Mouse (Mus musculus): ENCODE measurements around the gene Notch3.
"Not testable (repeated sequence)": the region's sequence is repeated elsewhere in the genome, so short reads cannot be mapped to it uniquely, and the experiment has no call there.

Notch3 gene

DNA sequence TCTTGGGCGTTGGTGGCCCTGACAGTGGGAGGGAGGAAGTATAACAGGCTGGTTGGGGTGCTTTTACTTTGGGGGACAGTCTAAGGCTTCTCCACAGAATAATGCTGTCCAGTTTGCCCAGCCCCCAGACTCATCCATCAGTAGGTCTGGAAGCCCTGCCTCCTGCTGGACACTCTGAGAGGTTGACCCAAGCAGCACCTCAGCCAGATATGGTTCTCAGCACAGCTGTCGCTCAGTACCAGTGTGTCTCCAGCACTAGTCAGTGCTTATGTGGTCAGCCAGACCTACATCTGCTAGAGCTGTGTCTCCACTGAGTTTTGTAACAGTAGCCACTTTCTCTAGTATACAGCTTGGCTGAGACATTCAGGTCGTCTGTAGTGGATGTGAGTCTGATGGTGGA, 48.2 kb downstream of the Notch3 start:
- DNase-seq (ENCODE audit: low spot score in 2 of 2) = no peak

DNA sequence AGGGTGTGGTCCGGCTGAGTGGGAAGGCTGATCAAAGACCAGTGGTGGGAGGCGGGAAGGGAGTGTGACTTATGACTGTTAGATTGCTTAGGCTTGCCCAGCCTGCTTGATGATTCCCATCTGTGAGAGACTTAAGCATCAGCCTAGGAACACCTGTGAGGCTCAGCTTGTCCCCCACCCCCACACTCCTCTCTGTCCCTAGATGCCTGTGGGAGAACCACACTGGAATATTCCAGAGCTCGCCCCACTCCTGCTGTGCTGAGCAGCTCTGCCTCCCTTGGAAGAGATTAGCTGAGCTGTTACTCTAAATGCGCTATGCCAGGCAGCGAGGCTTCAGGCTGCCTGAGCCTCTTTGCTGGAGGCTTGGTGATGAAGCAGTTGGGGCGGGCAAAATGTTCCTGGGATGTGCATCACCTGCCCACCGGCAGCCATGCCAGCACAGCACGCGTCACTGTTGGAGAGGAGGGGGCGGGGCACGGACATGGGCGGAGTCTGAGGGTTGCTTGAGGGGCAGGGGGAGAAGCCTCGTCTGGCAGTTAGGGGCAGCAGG, 48.7 kb downstream of the Notch3 start:
- peak in 1 of 2 experiments; percentile 58 for DNase-seq (ENCODE audit: low spot score in 2 of 2)

DNA sequence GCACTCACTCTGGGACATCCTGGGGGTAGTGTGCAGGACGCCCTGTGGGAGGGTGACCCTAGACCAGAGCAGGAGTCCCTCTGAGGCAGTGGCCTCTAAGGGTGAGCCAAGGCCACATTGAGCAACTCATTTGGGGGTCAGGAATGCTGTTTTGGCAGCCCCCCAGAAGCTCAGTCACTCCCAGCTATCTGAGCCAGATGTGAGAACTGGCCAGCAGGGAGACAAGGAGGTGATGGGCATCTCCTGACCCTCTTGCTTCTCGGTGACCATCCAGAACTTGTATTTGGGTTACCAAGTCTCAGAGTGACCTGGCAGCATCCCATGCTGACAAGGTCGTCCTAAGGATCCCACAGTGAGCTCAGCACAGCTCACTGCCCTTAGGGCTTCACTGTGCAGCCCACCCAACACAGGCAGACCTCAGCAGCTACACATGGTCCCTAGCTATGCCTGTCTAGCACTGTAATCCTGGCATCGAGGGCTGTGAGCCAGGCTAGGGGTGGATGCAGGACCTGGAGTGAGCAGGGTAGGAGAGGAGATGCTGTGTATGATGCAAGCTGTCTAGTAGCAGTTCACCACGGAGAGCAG, 49.3 kb downstream of the Notch3 start:
- DNase-seq (ENCODE audit: low spot score in 2 of 2) = no peak

DNA sequence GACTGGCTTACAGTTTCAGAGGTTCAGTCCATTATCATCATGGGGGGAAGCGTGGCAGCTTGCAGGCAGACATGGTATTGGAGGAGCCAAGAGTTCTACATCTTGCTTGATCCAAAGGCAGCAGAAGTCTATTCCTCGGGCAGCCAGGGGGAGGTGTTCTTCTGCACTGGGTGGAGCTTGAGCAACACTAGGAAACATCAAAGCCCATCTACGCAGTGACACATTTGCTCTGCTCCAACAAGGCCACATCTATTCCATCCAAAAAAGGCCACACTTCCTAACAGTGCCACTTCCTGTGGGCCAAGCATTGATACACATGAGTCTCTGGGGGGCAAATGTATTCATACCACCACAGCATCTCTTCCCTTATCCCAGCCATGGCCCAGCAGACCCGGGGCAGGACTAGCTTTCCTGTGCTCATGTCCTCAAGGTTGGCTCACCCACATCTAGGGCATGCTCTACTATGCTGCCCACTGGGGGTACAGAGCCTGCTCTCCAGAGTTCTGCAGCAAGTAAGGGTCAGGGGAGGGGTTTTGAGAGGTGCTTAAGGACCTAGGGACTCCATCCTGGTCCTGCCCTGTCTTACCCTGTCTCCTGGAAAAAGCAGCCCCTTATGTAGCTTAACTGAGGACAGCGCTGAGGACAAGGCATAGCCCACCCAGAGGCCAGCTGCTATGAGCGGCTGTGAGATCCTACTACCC, 49.9 kb downstream of the Notch3 start:
- no peak for DNase-seq (ENCODE audit: low spot score in 2 of 2)

DNA sequence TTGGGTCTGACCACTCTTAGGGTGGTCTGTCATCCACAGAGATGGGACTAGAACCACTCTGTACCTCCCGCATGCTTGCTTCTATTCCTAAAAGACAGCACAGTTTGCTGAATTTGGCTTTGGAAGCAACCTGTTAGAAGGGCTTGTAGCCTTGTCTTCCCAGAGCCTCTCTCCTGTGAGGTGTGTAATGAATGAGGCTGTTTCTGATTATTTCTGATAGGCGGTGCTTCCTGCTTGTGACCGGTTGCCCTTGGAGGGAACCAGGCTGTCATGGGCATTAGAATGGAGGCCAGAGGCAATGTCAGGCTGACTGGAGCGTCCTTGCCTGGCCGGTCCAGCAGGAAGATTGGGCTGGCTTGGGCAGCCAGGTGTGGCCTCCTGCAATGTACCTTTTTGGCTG, 52.2 kb downstream of the Notch3 start:
- not testable (repeated sequence) for DNase-seq (ENCODE audit: low spot score in 2 of 2)

DNA sequence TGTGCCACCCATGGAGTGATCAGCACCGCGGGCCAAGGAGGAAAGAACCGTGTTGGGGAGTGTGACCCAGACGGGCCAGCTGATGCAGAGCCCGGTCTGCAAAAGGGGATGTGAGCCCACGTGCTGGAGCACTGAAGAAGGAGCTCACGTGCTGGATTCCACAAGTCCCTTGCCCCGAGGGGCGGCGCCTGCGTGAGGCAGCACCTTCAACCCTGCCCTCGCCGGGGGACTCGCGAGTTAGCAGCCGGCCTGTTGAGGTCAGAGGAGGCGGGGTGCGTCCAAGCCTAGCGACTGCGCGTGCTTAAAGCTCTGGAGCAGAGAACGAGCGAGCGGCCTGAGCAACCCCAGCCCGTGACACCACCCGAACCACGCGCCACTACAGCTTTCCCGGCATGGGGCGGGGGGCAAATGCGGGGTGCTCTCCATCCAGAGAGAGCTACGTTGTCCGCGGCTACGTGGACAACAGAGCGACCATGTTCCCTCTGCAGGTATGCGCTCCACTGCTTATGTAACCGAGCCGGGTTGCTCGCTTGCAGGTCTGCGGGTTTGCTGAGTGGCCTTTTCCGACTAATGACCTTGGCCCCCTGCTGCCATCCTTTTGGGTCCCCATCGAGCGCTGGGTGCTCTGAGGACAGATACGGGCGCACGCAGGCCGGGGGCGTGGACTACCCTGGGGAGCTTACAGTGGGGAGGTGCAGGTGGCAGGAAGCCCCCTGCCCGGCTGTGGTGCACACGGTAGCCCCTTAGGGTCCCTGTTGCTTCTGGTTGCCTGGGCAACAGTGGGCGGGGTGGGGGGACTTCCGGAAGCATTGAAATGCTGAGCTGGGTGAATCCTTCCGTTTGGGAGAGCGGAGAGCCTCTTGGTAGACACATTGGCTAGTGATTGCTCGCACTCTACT, 52.9 kb downstream of the Notch3 start:
- DNase-seq (ENCODE audit: low spot score in 2 of 2) = peak in 1 of 2 experiments; percentile 59

DNA sequence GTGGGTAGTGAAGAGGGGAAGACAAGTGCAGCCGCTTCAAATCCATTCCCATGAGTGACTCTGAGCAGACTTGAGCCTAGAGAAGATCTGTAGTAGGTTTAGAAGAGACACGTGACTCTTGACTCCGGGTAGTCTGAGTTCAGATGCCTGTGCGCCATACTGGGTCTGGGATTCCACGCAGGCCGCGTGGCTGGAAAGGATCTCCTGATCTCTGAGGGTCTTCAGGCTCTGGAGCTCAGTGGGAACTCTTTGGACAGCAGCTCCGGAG, 53.5 kb downstream of the Notch3 start:
- no peak for DNase-seq (ENCODE audit: low spot score in 2 of 2)

DNA sequence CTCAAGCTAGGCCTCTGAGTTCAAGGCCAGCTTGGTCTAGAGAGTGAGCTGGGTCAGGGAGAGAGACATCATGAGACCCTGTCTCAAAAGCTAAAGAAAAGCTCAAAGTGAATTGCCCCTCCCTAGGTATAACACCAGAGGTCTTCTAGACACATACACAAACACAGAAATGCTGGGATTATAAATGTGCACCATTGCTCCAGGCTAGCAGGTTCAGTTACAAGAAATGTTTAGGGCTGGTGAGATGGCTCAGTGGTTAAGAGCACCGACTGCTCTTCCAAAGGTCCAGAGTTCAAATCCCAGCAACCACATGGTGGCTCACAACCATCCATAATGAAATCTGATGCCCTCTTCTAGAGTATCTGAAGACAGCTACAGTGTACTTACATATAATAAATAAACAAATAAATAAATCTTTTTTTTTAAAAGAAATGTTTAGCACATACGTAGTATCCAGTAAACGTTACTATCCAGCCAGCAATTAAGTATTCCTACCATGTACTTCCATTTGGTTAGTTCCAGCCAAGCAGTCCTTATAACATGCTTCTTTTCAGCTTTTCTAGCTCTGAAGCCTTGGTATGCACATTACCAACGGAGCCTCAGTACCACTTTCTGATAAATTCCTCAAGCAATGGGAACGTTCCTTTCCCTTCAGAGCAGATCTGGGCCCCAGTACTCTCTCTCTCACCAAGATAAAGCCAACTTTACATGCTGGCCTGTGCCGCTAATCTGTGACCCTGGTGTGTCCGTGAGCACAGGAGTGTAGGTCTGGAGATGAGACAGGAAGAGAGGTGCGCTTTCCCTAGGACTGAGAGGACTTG, 54.0 kb downstream of the Notch3 start:
- DNase-seq (ENCODE audit: low spot score in 2 of 2) = no peak

DNA sequence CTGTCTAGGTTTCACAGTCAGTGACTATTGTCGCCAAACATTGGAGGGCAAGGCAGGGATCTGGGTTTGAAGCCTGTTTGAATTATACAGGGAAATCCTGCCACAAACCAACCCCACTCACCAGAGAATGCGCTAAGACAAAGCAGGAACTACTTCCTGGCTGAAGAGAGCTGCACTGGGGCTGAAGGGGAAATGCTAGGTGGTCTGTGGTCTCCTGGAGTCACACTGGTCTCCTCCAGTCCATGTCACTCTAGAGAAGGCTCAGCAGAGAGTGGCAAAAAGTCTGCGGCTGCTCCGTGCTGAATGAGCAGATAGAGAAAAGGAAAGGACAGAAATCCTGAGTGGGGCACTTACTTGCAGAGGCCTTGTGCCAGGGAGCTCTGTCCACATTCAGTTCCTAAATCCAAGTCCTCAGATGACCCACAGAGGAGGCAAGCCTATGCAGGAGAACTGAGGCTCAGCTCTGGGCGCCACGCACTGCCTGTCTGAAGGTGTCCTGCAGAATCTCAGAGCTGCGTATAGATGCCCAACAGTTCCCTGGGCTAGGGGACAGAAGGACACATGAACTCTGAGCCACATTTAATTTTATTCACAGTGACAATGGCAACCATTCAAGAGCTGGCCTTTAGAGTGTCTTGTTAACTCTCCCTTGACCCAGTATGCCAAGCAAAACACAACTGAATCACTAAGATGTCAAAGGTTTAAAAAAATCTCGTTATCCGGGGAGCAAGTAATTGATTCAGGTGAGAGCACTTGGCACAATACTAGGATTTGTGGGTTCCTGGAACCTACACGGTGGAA, 55.5 kb downstream of the Notch3 start:
- no peak for DNase-seq (ENCODE audit: low spot score in 2 of 2)

DNA sequence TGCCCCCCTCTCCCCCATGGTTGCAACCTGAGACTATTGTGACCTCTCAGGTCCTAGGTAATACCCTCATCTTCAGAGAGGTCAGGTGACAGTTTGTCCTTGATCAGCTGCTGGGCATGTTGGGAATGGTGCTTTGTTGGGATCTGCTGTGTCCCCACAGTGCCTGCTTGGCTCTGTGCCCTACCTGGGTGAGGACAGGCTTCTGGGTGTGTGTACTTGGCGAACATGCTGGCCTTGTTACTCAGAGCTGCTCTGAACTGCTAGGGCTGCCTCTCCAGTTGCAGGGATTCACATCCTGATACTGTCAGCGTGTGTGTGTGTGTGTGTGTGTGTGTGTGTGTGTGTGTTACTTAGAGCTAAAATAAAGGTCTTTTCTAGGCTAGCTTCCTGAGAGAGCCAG, 56.2 kb downstream of the Notch3 start:
- no peak for DNase-seq (ENCODE audit: low spot score in 2 of 2)

DNA sequence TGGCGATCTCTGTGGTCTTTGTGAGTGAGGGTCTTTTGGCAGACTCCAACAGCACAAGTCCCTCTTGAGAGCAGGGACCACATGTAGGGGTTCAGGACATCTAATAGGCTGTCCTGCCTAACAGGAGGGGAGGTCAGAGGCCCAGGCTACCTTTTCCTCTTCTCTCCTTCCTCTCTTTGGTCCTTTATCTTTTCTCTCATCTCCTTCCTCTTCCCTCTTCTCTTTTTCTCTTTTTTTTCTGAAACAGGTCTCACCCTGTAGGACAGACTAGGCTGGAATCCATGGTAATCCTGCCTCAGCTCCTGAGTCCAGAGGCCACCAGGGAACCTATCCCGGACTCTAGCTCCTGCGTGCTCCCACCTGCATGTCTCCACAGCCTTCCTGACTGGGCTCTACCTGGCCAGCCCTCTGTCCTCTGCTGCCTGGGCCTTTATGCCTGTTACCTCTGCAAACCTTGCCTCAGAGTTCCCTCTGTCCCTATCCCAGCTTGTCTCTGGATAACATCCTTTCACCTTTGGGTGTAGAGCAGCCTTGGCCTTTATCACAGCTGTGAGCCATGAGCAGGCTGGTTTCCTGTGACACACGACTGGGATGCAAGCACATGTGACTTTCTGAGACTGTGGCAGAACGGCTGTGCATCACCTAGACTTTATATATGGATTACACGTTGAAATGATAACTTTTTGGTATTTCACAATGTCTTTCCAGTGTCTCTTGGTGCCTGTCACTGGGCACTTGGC, 57.3 kb downstream of the Notch3 start:
- no peak for DNase-seq (ENCODE audit: low spot score in 2 of 2)

DNA sequence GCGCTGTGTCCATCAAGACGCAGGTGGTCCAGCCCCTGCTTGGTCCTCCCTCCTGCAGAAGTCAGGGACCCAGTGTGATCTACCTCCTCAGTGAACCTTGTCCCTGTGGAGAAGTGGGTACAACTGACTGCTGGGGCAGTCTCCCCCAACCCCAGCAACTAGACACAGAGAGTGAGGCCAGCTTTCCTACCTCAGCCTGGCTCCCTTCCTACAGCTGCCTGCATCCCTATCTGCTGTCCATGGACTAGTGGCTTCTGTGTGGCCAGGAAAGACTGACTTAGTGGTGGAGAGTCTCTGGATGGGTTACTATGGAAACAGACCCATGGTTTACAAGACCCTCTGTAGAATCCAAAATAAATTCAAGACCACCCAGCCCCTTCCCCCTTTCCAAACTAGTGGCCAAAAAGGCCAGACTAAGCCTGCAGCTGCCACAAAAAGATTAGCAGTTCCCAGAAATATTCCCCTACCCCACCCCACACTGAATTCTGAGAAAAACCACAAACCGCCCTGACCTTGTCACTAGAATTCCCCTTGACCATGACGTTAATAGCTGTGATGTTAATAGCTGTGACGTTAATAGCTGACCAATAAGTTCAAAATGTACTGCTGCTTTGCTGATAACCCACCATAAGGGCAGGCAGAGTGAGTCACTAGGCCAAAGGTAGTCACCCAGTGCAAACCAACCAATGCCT, 58.2 kb downstream of the Notch3 start:
- DNase-seq (ENCODE audit: low spot score in 2 of 2) = not testable (repeated sequence)

DNA sequence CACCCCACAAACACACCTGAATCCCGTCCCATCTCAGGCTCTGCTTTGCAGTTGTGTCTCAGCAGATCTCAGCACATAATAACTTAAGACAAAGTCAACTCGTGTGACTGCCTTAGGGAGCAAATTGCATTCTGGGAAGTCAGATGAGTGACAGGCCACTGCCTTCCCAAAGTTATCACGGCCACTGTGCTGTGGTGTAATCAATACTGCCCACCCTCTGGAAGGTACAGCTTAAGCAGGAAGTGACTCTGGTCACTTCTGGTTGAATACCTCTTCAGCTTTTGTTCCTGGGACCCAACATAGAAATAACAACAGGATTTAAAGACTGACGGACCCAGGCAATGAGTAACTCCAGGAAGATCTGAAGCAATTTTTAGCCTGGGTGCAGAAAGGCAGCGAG, 58.8 kb downstream of the Notch3 start:
- DNase-seq (ENCODE audit: low spot score in 2 of 2) = no peak

DNA sequence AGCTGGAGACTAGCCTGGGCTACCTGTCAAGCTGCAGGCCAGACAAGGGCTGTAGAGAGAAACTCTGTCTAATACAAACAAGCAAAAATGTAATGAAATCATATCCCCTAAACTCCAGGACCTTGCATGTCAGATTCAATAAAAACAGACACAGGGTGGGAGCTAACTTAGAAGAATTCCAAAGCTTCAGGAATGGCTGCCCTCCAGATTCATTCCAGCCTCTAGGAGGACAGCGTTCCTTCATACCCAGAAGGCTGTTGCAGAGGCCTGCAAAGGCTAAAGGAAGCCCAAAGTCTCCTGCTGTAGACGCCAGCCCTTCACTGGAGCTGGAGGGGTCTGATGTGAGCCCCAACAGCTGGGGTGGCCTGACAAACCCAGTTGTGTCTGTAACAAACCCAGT, 60.3 kb downstream of the Notch3 start:
- DNase-seq (ENCODE audit: low spot score in 2 of 2) = no peak

DNA sequence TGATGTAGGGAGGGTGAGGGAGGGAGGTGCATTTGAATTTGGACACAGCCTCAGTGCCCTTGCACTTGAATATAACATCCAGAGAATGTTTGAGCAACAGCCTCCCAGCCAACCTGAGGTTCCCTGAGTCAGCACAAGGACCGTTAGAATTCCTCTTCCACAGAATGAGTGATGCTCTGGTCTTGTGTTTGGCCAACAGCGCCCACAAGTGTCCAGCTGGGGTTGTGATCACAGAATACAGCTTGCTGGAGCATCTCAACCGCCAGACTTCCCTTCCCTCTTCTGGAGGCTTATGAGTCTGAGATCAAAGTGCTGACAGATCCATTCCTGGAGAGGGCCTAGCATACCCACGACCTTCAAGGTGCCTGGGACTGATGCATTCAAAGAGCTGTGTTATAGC, 63.6 kb downstream of the Notch3 start:
- DNase-seq (ENCODE audit: low spot score in 2 of 2) = no peak

DNA sequence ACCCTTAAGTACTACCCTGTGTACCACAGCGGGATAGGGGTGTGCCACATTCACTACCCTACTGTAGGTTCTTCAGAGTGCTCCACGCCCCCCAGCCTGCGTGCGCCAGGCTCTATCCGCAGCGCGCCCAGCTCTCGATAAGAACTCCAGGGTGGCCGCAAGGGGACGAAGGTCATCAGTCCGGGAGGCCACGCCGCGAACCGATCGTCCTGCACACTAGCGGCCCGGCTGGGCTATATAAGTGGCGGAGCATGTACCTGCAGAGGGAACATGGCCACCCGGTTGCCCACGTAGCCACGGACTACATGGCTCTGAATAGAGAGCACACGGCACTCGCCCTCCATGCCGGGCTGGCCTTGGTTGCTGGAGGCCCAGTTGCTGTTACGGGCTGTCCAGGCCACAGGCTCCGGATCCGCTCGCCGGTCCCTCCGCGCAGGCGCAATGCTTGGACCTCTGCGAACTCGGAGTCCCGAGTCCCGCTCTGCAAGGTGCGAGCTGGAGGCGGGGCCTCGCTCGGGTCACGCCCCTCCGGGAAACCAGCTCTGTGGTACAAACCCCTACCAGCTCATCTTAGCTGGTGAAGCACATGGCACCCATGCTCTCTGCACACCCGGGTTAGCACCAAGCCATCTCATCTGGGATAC, 66.6 kb downstream of the Notch3 start:
- DNase-seq (ENCODE audit: low spot score in 2 of 2) = peak in 1 of 2 experiments; percentile 25

DNA sequence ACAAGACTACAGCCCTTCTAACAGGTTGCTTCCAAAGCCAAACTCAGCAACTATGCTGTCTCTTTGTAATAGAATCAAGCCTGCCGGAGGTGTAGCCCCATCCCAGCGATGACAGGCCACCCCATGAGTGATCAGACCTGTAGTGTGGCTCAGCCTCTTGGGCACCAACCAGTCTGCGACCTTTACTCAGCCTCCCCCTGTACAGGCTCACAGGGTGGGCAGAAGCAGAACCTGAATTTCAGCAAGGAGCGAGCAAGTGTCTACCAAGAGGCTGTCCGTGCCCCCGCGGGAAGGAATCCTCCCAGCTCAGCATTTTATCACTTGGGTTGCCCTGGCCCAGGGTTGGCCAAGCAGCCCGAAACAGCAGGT, 67.1 kb downstream of the Notch3 start:
- no peak for DNase-seq (ENCODE audit: low spot score in 2 of 2)

DNA sequence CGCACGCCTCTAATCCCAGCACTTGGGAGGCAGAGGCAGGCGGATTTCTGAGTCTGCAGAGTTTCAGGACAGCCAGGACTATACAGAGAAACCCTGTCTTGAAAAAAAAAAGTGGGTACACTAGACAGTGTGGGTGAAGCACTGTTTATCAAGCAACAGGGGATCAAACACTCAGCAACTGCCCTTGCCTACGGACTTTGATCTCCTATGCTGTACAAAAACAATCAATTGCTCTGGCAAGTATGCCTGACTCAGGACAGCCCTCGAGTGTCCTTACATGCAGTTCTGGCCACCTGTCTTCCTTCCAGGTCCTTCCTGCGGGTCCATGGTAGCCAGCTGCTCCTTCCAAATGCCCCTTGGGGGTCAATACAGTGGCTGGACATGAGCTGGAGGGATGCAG, 67.7 kb downstream of the Notch3 start:
- not testable (repeated sequence) for DNase-seq (ENCODE audit: low spot score in 2 of 2)

DNA sequence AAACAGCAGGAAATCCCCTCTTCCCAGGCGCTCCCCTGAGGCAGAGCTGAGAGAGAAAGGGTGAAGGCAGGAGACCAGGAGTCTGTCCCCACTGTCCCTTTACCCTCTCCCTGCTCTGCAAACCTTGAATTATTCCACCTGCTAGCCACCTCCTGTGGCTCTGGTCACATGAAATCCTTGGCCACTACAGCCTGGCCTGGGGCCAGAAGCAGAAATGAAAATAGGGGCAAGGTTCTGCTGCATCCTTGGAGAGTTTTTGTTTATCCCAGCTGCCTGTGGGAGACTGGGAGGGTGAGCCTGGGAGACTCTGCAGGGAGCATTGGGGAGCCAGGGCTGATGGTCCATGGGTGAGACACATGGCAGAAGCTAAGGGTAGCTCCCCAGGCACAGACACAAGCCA, 69.0 kb downstream of the Notch3 start:
- no peak for DNase-seq (ENCODE audit: low spot score in 2 of 2)

Data from frontal cortex, postnatal 10 days (tissue).